In the genomic region with DNA sequence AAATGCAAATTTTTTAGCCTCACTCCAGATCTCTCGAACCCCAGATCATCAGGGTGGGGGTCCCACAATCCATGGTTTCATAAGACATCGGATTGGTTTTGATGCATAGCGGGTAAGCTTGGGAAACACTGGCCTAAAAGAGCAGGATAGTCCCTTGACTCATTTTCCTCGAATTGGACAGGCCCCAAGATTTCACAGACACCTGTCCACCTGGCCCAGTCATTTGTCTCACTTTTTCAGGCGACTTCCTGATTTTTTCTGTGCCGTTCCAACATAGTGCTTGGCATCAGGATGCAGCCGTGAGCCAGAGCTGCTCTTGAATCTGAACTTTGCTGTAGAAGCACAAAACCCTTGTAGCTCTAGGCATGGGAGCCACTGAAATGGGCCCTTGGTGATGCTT, we compare ENCODE assay signal across 14 mouse cellular contexts. TPM values are rescaled to one million over a fixed set of nuclear protein-coding genes. Genes with fewer than 3 reads are reported as not detected.
"Had no signal": no experiment of that assay in that cellular context is flagged by ENCODE, and none has a peak within 500 bp of the region (broad histone marks: within the 10 kb centered on the region; RNA-seq: fewer than 3 reads in every experiment).

No protein-coding gene starts in this region.

- H3K9ac ChIP-seq: lung, embryonic 14.5 days; midbrain, embryonic 12.5 days; neural tube, embryonic 13.5 days; stomach, embryonic 15.5 days had no signal

- H3K4me2 ChIP-seq: liver, embryonic 11.5 days; lung, embryonic 14.5 days; midbrain, embryonic 12.5 days; neural tube, embryonic 13.5 days; stomach, embryonic 15.5 days had no signal

- H3K27ac ChIP-seq: limb, embryonic 10.5 days; midbrain, embryonic 12.5 days; neural tube, embryonic 13.5 days; stomach, embryonic 15.5 days had no signal

- H3K27me3 ChIP-seq: midbrain, embryonic 12.5 days; neural tube, embryonic 13.5 days; stomach, embryonic 15.5 days had no signal

- DNase-seq: kidney, postnatal 14 days; lung, embryonic 14.5 days; lung, postnatal 14 days; retina, postnatal 1 day; right cerebral cortex, postnatal 4 days; thymus, adult 2 months; thymus, postnatal 25 days had no signal

- H3K36me3 ChIP-seq: stomach, embryonic 15.5 days had no signal

- ATAC-seq: midbrain, embryonic 16.5 days had no signal

- H3K4me1 ChIP-seq: midbrain, embryonic 12.5 days had no signal

- H3K4me3 ChIP-seq: limb, embryonic 10.5 days; midbrain, embryonic 12.5 days; neural tube, embryonic 13.5 days; stomach, embryonic 15.5 days had no signal

- H3K9me3 ChIP-seq: limb, embryonic 10.5 days; midbrain, embryonic 12.5 days; neural tube, embryonic 13.5 days; stomach, embryonic 15.5 days had no signal

RNA-seq across cellular contexts. Expression of a gene that starts 52.1 kb away (rescaled TPM):
- total RNA-seq: megakaryocyte-erythroid progenitor cell, adult 5-6 weeks had no signal
